Mouse (Mus musculus) fibroblast of lung, adult 2 months (primary cell): ENCODE data around the gene Ankrd6.
"Not testable (repeated sequence)": the region's sequence is repeated elsewhere in the genome, so short reads cannot be mapped to it uniquely, and the experiment has no call there.

Experiments
- DNase-seq: peaks from one replicate; pipeline ENCODE4 v3.0.0-alpha.2; 2011; ENCODE audit warnings: low read depth

The Ankrd6 gene

GRCm38 (mm10) chr4:32950356-32951034 is at the start of gene Ankrd6:
Gene Ankrd6, minus strand, starts transcription at chr4:32950841.
- no peak for DNase-seq

- DNase-seq = no peak
Measured at GRCm38 (mm10) chr4:32998996-32999395, 48.4 kb upstream of the Ankrd6 start.

DNA sequence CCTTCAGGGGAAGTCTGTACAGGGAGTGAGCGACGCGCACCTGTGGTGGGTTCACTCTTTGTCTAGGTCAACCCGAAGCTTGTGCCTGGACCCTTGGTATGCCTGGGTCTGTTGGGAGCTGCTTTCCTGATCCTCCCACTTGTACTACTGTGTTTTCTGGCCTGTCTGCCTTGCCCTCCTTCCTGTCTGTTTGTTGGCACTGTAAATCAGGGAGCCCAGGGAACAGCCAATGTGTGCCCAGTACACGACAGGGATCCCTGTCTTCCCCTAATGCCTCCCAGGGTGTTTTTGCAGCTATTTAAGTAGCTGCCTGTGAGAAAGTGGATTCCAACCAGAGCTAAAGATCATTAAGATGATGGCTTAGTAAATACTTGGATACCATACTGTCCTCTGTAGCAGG is 46.9 kb upstream of the Ankrd6 start:
- DNase-seq = no peak

GRCm38 (mm10) chr4:32996083-32996482 is 45.4 kb upstream of the Ankrd6 start:
- DNase-seq = no peak

DNA sequence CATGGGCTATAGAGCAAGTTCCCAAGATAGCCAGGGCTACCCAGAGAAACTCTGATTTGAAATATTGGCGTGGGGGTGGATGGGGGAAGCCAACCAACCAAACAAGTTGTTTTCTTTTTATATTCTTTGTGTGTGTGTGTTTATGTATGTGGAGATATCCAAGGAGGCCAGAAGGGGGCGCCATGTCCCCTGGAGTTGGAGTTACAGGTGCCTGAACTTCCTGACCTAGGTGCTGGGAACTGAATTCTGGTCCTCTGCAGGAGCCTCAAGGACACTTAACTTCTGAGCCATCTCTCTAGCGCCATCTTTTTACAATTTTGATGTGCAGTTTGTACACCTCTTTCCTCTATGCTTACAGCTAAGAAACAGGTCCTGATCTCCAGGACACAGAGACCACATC is 43.5 kb upstream of the Ankrd6 start:
- DNase-seq = no peak

GRCm38 (mm10) chr4:32989346-32989745 is 38.7 kb upstream of the Ankrd6 start:
- no peak for DNase-seq

- no peak for DNase-seq
Measured at GRCm38 (mm10) chr4:32987006-32987405, 36.4 kb upstream of the Ankrd6 start.

DNA sequence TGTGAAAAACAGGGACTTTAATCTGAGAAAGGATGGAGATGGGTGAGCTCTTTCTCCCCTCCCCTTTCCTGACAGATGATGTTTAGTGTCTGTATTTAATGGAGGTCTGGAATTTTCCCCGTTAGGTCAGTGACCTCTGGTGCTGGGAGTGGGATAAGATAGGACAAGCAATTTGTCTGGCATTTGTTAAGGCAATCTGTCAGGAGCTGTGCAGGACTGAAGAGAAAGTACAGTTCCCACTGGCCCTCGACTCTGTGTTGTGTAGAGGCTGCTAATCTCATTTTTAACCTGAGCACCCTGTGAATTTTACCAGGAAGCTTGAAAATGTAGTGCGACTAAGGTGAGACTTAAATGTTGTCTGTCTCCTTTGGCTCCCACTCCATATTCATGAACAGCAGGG is 35.0 kb upstream of the Ankrd6 start:
- no peak for DNase-seq

DNA sequence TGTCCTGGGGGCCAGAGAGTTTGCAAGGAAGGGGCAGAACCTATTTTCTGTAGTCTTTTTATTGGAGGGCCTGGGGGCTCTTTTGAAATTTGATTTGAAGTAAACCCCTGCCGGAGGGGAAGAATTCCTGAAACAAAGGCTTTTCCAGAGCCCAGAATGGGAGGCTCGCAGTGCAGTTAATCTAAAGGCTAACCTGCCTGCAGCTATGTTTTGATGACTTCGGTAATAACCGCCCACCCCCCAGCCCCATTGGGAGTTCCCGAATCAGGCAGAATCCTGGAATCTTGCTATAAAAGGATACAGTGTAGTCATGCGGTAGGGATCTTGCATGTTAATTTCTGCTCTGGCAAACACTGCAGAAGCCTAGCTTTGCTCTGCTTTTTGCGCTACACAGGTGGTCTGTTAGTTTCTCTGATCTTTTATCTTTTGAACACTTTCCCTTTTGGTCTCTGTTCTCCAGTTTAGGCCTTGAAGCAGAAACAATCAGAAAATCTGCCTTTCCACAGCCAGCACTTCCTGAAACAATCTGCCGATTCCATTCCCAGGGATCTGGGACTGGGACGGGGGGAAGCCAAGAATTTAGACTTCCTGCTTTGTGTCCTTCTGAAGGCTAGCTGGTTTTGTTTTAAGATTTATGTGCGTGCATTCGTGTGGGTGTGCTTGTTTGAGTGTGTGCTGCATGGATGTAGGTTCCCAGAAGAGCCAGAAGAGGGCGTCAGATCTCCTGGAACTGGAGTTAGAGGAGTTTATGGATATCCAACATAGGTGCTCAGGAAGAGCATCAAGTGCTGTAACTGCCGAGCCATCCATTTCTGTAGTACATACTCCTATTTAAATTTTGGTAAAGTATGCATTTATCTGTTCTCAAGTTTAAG is 34.4 kb upstream of the Ankrd6 start:
- no peak for DNase-seq

- DNase-seq = no peak
Measured at GRCm38 (mm10) chr4:32984242-32984641, 33.6 kb upstream of the Ankrd6 start.

DNA sequence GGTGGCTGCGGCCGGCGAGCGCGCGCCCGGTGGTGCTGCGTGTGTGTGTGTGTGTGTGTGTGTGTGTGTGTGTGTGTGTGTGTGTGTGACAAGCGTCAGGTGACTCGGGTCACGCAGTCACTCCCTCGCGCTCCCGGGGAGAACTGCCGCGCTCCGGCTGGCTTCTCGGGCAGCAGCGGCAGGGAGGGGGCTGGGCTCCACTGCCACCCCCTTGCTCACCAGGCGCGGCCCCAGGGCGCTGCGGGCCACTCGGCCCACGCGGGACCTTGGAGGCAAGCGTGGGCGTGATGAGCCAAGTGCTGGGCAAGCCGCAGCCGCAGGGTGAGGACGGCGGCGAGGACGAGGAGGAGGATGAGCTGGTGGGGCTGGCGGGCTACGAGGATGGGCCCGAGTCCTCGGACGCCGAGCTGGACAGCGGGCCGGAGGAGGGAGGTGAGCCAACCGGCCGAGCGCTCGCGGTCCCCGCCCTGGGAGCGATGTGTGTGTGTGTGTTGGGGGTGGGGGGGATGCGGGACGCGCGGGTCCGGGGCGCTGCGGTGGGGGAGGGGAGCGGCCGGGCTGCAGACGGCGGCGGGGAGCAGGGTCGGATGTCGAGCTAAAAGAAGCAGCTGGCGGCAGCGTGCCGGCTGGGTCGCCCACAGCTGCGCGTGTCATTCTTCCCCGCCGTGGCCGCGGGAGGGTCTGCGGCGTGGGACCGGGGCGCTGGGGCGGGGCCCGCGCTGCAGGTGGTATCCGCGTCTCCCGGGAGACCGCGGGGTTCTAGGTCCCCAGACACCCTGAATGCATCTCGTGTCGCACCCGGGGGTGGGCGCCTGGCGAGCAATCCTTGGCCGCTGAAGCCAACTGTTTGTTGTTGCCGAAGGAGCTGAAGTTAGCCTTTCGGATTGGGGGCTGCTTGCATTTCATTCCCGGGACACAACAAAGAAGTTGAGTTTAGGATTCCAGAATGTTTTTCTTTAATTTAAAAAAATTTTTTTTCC is 32.8 kb upstream of the Ankrd6 start:
- DNase-seq = no peak

DNA sequence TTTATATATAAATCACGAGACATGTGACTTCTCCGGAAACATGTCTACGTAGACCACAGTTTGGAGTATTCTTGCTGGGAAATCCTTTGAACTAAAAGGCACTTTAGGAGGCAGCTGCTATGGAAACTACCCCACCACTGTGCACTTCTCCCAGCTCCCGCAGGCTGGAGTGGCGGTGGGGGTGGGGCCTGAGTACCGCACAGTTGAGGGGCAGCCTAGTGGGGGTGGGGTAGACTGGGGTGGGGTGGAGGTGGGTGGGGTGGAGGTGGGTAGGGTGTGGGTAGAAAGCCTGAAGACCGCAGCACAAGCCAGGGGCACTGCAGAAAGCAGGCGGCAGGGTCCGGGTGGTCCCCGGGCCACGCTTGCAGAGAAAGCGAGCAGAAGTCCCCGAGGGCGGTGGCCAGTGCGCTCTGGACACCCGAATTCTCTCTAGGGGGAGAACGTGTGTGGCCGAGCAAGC is 32.1 kb upstream of the Ankrd6 start, which contains the start of gene Rragd:
Gene Rragd (plus strand): TSS at position 322 of the 460 bp plus-strand sequence.
- no peak for DNase-seq

DNA sequence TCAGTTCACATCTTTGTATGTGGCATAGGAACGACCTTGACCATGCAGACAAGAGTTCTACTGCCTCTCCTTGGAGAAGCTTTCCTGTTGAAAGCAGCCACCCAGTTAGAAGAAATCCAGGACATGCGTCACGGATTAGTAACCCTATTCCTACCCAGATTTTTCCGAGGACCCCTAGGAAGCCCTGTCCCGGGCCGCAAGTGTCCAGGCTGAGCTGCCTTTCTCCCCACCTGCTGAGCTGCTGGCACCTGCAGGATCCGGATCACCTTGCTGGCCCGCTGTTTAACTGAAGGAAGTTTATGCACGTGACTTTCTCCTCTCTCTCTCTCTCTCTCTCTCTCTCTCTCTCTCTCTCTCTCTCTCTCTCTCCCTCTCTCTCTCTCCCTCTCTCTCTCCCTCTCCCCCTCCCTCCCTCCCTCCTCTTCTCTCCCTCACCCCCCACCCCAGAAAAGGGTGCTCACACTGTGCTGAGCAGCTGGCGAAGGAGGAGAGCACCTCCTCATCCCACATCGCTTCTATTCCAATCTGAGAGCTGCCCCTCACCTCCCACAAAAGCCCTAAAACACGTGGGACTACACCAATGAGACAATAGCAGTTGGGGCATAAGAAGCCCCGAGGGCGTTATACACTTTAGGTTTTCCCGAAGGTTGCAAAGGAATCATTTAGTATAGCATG is 31.5 kb upstream of the Ankrd6 start:
- DNase-seq = no peak

DNA sequence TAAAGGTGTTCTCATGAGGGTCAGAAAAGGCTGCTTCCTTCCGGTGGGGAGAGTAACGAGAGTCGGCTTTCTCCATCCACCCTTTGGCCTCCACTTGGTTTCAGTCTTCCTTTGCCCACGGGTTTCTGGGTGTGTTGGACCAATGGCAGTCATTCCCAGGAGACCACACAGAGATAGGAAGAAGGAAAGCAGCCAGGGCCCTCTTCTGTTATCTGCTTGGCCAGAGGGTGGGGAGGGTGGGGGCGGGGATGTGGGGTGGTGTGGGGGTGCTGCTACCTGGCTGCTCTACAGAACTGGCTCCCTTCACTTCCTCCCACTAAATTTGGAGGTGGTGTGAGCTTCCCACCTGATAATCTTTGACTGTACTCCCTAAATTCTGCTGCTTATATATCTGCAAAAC is 31.0 kb upstream of the Ankrd6 start:
- no peak for DNase-seq

DNA sequence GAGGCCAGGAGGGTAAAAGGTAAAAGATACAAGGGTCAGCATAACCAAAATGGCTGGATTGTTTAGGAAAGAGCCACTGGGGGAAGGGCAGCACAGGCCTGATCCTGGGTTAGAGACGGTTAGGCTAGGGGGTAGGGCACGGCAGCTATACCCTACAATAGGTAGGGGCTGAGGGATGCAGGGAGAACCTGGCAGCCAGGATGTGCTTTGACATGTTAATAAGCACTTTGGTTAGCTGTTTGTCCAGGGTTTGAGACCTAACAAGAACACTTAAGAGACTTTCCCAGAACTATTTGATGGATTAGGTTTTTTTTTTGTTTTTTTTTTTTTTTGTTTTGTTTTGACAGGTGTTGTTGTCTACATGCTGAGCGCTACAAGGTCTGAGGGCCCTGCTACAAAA is 29.4 kb upstream of the Ankrd6 start:
- no peak for DNase-seq

DNA sequence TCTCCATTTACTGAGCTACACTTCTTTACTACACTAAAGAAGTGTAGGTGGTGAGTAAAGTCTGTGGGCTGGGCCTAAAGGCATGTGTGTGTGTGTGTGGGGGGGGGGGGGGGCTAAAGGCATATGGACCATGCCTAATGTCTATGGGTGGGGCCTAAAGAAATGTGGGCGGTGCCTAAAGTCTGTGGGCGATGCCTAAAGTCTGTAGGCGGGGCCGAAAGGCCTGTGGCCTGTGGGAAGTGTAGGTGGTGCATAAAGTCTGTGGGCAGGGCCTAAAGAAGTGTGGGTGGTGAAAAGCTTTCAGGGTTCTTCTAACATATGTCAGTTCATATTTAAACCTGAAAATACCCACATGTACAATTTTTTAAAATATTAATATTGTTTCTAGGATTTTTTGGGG is 26.7 kb upstream of the Ankrd6 start:
- DNase-seq = no peak

DNA sequence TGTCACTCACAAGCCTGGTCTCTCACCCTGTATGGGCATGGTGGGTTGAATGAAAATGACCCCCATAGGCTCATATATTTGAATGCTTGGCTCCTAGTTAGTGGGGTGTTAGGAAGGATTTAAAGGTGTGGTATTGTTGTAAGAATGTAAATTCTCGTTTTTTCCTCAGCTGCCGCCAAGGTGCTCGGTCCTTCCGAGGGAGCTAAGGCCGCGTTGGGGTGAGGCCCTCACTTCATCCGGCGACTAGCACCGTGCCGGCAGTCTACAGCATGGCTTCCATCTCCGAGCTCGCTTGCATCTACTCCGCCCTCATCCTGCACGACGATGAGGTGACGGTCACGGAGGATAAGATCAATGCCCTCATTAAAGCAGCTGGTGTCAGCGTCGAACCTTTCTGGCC is 14.0 kb upstream of the Ankrd6 start:
- not testable (repeated sequence) for DNase-seq

DNA sequence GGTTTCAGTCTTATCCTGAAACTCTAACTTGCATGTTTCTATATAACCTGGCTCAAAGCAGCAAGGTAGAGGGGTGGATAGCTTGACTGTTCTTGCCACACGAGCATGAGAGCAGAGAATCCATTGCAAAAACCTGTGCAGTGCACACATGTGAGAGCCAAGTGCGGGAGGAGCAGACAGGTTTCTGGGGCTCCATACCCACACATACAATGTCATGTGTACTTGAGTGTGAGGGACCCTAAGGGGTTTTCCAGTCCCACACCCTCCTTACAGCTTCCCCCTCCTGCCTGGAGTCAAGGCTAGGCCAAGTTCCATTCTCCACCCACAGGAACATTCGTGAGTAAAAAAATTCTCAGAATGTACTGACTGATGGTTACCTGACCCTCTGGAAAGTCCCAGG is 10.8 kb upstream of the Ankrd6 start:
- DNase-seq = no peak

- DNase-seq = no peak
Measured at GRCm38 (mm10) chr4:32956423-32956822, 5.8 kb upstream of the Ankrd6 start.

GRCm38 (mm10) chr4:32952681-32953080 is 2.0 kb upstream of the Ankrd6 start:
- no peak for DNase-seq
